Mouse (Mus musculus): ENCODE measurements around the gene Adamtsl5. TPM values are rescaled to one million over a fixed set of nuclear protein-coding genes. Genes with fewer than 3 reads are reported as not detected.

Gene Adamtsl5
- polyA plus RNA-seq, 1 experiment from 2014 or later: 1.8 TPM

- H3K4me2 ChIP-seq (ENCODE audit: low read depth, low read length): peak overlapping the region; percentile 100; the same call in 1 of the 2 replicates
- peaks cover 17% of the 10 kb centered on the region for H3K36me3 ChIP-seq (replicated peaks; ENCODE audit: insufficient read depth, low read length)
- 56% methylated on average over 6 of the region's 6 CpGs for WGBS (ENCODE audit: insufficient replicate concordance)
- H3K9me3 ChIP-seq (ENCODE audit: low read length): no peaks in the 10 kb centered on the region
- ATAC-seq: no peak
- peak overlapping the region; percentile 89; the same call in 1 of the 2 replicates for H3K27ac ChIP-seq (ENCODE audit: low read depth)
- peak overlapping the region; percentile 26 for H3K9ac ChIP-seq (replicated peaks)
- no peak for DNase-seq
- peaks cover 2% of the 10 kb centered on the region for H3K27me3 ChIP-seq (ENCODE audit: insufficient read depth, low read length)
- TF ChIP-seq CTCF (IDR thresholded peaks at IDR 0.05; ENCODE audit: low read depth) (no peak), EP300 (IDR thresholded peaks at IDR 0.05; ENCODE audit: low read depth) (no peak)
- H3K4me1 ChIP-seq (ENCODE audit: insufficient read depth): peaks cover 46% of the 10 kb centered on the region
- H3K4me3 ChIP-seq (ENCODE audit: low read depth, low read length): no peak overlapping the region
These were observed 27.1 kb downstream of the Adamtsl5 start for GRCm38 (mm10) chr10:80321014-80321669.

DNA sequence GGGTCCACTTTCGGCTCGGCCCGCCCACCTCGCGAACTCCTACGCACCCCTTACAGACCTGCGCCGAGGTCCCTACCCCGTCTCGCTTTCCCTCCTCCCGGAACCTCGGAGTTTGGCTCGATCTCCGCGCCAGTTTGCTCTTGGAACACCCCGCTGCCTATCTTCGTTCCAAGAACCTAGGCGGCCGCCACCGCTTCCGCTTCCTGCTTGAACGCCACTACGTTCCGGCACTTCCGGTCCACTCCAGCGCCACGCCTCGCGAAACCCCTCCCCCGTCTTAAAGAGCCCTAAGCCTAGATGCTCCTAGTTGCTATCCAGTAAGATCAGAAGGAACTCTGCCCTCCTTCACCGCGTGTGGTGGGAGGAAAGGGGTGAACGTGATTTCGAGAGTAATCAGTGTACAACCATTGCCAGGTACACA lies 27.9 kb downstream of the Adamtsl5 start, which contains the start of gene 2310011J03Rik:
Gene 2310011J03Rik, minus strand, starts transcription at position 198 of the 421 bp plus-strand sequence.
- Histone ChIP-seq H3K27me3 (ENCODE audit: insufficient read depth, low read length) (peaks cover 10% of the 10 kb centered on the region), H3K36me3 (replicated peaks; ENCODE audit: insufficient read depth, low read length) (peaks cover 17% of the 10 kb centered on the region), H3K4me1 (ENCODE audit: insufficient read depth) (peaks cover 46% of the 10 kb centered on the region), H3K4me2 (ENCODE audit: low read depth, low read length) (peak within 1 kb of the TSS; percentile 92), H3K27ac (ENCODE audit: low read depth) (peak within 1 kb of the TSS; percentile 89), H3K9me3 (ENCODE audit: low read length) (no peaks in the 10 kb centered on the region), H3K9ac (replicated peaks) (peak within 1 kb of the TSS; percentile 96), H3K4me3 (ENCODE audit: low read depth, low read length) (peak within 1 kb of the TSS; percentile 91)
- ATAC-seq: peak; percentile 31
- under 1% methylated on average over 34 of the region's 34 CpGs for WGBS (ENCODE audit: insufficient replicate concordance)
- peak; percentile 93 for DNase-seq
- TF ChIP-seq CTCF (IDR thresholded peaks at IDR 0.05; ENCODE audit: low read depth) (no peak), EP300 (IDR thresholded peaks at IDR 0.05; ENCODE audit: low read depth) (no peak)

DNA sequence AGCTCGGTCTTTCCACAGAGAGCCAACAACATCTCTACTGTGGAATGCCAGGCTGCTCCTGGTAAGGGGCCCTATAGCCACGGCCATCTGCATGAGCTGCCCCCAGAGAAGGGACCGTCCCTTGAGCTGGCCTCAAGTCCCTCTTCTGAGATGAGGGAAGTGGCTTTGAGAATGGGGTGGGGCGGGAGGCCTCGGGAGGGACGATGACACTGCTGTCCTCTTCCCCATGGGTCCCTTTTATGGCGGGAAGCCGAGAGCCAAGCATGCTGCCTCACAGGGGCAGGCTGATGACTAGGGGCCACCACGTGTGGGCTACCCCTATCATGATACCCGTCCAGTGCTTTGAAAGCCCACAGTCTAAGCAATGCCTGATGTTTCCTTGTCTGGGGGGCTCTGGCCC lies 31.2 kb downstream of the Adamtsl5 start:
- Histone ChIP-seq H3K4me3 (ENCODE audit: low read depth, low read length) (no peak overlapping the region), H3K27ac (ENCODE audit: low read depth) (no peak overlapping the region), H3K4me2 (ENCODE audit: low read depth, low read length) (no peak overlapping the region), H3K36me3 (replicated peaks; ENCODE audit: insufficient read depth, low read length) (peaks cover 17% of the 10 kb centered on the region), H3K4me1 (ENCODE audit: insufficient read depth) (peaks cover 35% of the 10 kb centered on the region), H3K9me3 (ENCODE audit: low read length) (no peaks in the 10 kb centered on the region), H3K9ac (replicated peaks) (no peak overlapping the region), H3K27me3 (ENCODE audit: insufficient read depth, low read length) (peaks cover 43% of the 10 kb centered on the region)
- 34% methylated on average over 10 of the region's 10 CpGs for WGBS (ENCODE audit: insufficient replicate concordance)
- DNase-seq: no peak
- no peak for ATAC-seq
- TF ChIP-seq EP300 (IDR thresholded peaks at IDR 0.05; ENCODE audit: low read depth) (no peak), CTCF (IDR thresholded peaks at IDR 0.05; ENCODE audit: low read depth) (no peak)

DNA sequence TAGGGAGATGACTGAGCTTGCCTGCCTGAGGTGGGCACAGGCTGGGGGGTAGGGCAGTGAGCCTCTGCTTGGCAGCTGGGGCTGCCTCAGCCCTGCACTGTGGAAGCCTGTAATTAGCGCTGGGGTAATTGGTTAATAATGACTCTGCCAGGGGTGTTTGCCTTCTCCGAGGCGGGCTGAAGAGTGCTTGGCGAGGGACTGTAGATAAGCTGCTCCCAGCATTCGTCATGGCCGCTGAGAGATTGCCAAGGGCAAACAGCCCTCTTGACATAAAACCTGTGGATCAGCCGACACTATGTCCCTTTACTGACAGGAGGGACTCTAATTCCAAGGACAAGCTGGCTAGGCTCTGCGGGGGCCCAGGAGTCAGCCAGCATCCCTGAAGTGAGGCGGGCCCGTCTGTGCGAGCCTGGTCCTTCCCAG lies 31.8 kb downstream of the Adamtsl5 start:
- H3K27me3 ChIP-seq (ENCODE audit: insufficient read depth, low read length): peaks cover 49% of the 10 kb centered on the region
- H3K4me3 ChIP-seq (ENCODE audit: low read depth, low read length): no peak overlapping the region
- H3K36me3 ChIP-seq (replicated peaks; ENCODE audit: insufficient read depth, low read length): peaks cover 17% of the 10 kb centered on the region
- ATAC-seq (no peak), DNase-seq (no peak)
- TF ChIP-seq CTCF (IDR thresholded peaks at IDR 0.05; ENCODE audit: low read depth) (no peak), EP300 (IDR thresholded peaks at IDR 0.05; ENCODE audit: low read depth) (no peak)
- no peaks in the 10 kb centered on the region for H3K9me3 ChIP-seq (ENCODE audit: low read length)
- peak overlapping the region; percentile 26; the same call in 1 of the 2 replicates for H3K9ac ChIP-seq (replicated peaks)
- WGBS (ENCODE audit: insufficient replicate concordance): 26% methylated on average over 11 of the region's 11 CpGs
- no peak overlapping the region for H3K27ac ChIP-seq (ENCODE audit: low read depth)
- no peak overlapping the region for H3K4me2 ChIP-seq (ENCODE audit: low read depth, low read length)
- H3K4me1 ChIP-seq (ENCODE audit: insufficient read depth): peaks cover 34% of the 10 kb centered on the region

GRCm38 (mm10) chr10:80315315-80315714 lies 32.9 kb downstream of the Adamtsl5 start:
- ATAC-seq: no peak
- 39% methylated on average over 27 of the region's 27 CpGs for WGBS (ENCODE audit: insufficient replicate concordance)
- Histone ChIP-seq H3K36me3 (replicated peaks; ENCODE audit: insufficient read depth, low read length) (peaks cover 17% of the 10 kb centered on the region), H3K9ac (replicated peaks) (0 out of 2 replicates have a peak overlapping the region, but pooled peaks have one; percentile 11), H3K4me2 (ENCODE audit: low read depth, low read length) (no peak overlapping the region), H3K4me3 (ENCODE audit: low read depth, low read length) (no peak overlapping the region), H3K4me1 (ENCODE audit: insufficient read depth) (peaks cover 26% of the 10 kb centered on the region), H3K27me3 (ENCODE audit: insufficient read depth, low read length) (peaks cover 59% of the 10 kb centered on the region), H3K9me3 (ENCODE audit: low read length) (no peaks in the 10 kb centered on the region), H3K27ac (ENCODE audit: low read depth) (no peak overlapping the region)
- TF ChIP-seq EP300 (IDR thresholded peaks at IDR 0.05; ENCODE audit: low read depth): no peak
- no peak for DNase-seq

DNA sequence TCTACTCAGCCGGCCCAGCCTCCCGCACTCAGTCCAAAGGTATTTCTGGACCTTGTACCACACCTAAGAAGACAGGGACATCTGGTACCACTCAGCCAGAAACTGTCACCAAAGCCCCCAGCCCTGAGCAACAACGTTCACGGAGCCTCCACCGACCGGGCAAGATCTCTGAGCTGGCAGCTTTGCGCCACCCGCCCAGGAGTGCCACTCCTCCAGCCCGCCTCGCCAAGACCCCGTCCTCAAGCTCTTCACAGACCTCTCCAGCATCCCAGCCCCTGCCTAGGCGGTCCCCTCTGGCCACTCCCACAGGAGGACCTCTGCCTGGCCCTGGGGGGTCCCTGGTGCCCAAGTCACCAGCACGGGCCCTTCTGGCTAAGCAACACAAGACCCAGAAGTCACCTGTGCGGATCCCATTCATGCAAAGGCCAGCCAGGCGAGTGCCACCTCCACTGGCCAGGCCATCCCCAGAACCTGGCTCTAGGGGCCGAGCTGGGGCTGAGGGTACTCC lies 33.7 kb downstream of the Adamtsl5 start:
- DNase-seq (no peak), ATAC-seq (no peak)
- Histone ChIP-seq H3K4me3 (ENCODE audit: low read depth, low read length) (no peak overlapping the region), H3K27me3 (ENCODE audit: insufficient read depth, low read length) (peaks cover 61% of the 10 kb centered on the region), H3K9ac (replicated peaks) (no peak overlapping the region), H3K4me1 (ENCODE audit: insufficient read depth) (peaks cover 24% of the 10 kb centered on the region), H3K27ac (ENCODE audit: low read depth) (no peak overlapping the region), H3K9me3 (ENCODE audit: low read length) (no peaks in the 10 kb centered on the region), H3K4me2 (ENCODE audit: low read depth, low read length) (no peak overlapping the region), H3K36me3 (replicated peaks; ENCODE audit: insufficient read depth, low read length) (peaks cover 17% of the 10 kb centered on the region)
- TF ChIP-seq CTCF (IDR thresholded peaks at IDR 0.05; ENCODE audit: low read depth) (no peak), EP300 (IDR thresholded peaks at IDR 0.05; ENCODE audit: low read depth) (no peak)
- 52% methylated on average over 16 of the region's 16 CpGs for WGBS (ENCODE audit: insufficient replicate concordance)

Data from liver, postnatal 0 days (tissue).